Mouse (Mus musculus): ENCODE data around the gene Mmp9. TPM values are rescaled to one million over a fixed set of nuclear protein-coding genes. Genes with fewer than 3 reads are reported as not detected.

Gene Mmp9
- polyA plus RNA-seq, 1 experiment from 2014 or later = 0.47 TPM

DNA sequence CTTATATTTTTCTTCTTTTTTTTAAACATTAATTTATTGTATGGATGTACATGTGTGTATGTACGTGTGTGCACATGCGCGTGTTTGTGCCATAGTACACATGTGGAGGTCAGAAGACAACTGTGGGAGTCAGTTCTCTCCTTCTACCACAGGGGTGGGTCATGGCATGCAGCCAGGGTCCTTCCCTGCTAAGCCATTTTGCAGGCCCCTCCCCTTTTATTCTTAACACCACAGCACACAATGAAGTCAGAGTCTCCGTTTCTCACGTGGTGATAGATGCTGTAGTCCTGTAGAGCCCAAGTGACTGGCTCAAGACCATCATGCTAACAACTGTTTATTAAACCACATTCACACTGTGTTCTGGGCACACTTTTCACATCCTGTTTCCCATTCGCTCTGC lies 45.4 kb downstream of the Mmp9 start:
- H3K27ac ChIP-seq (replicated peaks; ENCODE audit: low read depth, low read length) = no peak overlapping the region
- 85% methylated on average over 6 of the region's 6 CpGs for WGBS
- H3K9me3 ChIP-seq (ENCODE audit: control insufficient read depth, low read length) = no peaks in the 10 kb centered on the region
- H3K27me3 ChIP-seq (ENCODE audit: control insufficient read depth, insufficient read depth, low read length) = no peaks in the 10 kb centered on the region
- no peak overlapping the region for H3K4me2 ChIP-seq (ENCODE audit: low read depth, severe bottlenecking)
- no peaks in the 10 kb centered on the region for H3K4me1 ChIP-seq (ENCODE audit: control insufficient read depth, insufficient read depth, low read length)
- no peaks in the 10 kb centered on the region for H3K36me3 ChIP-seq (ENCODE audit: control insufficient read depth, insufficient read depth, low read length)
- no peak overlapping the region for H3K9ac ChIP-seq (ENCODE audit: low read length)
- no peak overlapping the region for H3K4me3 ChIP-seq (ENCODE audit: low read depth, low read length)
- DNase-seq (ENCODE audit: low spot score) (no peak), ATAC-seq (ENCODE audit: insufficient number of reproducible peaks, low FRiP score, low TSS enrichment, low read depth) (no peak)

DNA sequence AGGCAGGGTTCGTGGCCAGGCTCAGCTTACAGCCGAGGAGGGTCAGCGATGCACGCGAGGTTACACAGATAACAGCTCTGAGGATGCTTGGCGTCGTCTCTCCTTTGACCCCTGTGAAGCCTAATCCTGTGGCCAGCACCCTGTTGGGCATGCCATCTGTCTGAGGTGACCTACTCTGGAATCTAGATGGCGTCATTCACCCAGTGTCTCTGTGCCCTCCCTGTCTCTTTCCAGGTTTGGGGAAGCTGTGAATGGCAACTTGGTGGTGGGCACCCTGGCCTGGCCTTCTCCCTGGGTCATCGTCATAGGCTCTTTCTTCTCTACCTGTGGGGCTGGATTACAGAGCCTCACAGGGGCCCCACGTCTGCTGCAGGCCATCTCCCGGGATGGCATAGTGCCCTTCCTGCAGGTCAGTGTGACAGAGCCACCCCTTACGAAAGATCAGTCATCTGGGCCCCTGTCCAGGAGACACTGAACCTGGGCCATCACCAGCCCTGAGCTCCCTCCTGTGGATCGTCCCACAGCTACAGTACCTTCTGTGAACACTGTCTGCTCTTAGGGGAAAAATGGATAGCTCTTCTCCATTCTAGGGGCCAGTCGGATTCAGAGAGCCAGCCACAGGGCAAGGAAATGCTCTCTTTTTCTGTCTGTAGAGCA lies 45.9 kb downstream of the Mmp9 start:
- Histone ChIP-seq H3K27ac (replicated peaks; ENCODE audit: low read depth, low read length) (no peak overlapping the region), H3K4me2 (ENCODE audit: low read depth, severe bottlenecking) (no peak overlapping the region), H3K27me3 (ENCODE audit: control insufficient read depth, insufficient read depth, low read length) (no peaks in the 10 kb centered on the region), H3K9me3 (ENCODE audit: control insufficient read depth, low read length) (no peaks in the 10 kb centered on the region), H3K9ac (ENCODE audit: low read length) (no peak overlapping the region), H3K4me1 (ENCODE audit: control insufficient read depth, insufficient read depth, low read length) (no peaks in the 10 kb centered on the region), H3K36me3 (ENCODE audit: control insufficient read depth, insufficient read depth, low read length) (no peaks in the 10 kb centered on the region), H3K4me3 (ENCODE audit: low read depth, low read length) (no peak overlapping the region)
- no peak for ATAC-seq (ENCODE audit: insufficient number of reproducible peaks, low FRiP score, low TSS enrichment, low read depth)
- no peak for DNase-seq (ENCODE audit: low spot score)
- WGBS = 72% methylated on average over 14 of the region's 14 CpGs

DNA sequence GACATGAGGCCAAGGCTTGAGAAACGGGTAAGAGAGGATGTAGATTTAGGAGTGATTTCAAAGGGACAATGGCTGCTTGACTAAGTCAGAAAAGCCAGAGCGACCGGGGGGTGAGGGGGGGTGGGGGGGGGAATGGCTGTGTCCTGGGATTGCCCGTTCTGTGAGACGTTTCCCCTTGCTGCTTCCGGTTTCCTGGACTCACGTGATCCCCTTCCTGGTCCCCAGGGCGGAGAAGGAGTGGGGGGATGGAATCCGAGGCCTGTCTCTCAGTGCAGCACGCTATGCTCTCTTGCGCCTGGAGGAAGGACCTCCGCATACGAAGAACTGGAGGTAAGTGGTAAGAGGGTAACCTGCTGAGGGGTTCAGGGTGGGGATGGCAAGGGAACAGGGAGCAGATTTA lies 48.2 kb downstream of the Mmp9 start:
- no peak overlapping the region for H3K9ac ChIP-seq (ENCODE audit: low read length)
- H3K27ac ChIP-seq (replicated peaks; ENCODE audit: low read depth, low read length) = no peak overlapping the region
- no peak overlapping the region for H3K4me2 ChIP-seq (ENCODE audit: low read depth, severe bottlenecking)
- 68% methylated on average over 13 of the region's 13 CpGs for WGBS
- H3K4me3 ChIP-seq (ENCODE audit: low read depth, low read length) = no peak overlapping the region
- no peaks in the 10 kb centered on the region for H3K9me3 ChIP-seq (ENCODE audit: control insufficient read depth, low read length)
- H3K27me3 ChIP-seq (ENCODE audit: control insufficient read depth, insufficient read depth, low read length) = no peaks in the 10 kb centered on the region
- DNase-seq (ENCODE audit: low spot score) (no peak), ATAC-seq (ENCODE audit: insufficient number of reproducible peaks, low FRiP score, low TSS enrichment, low read depth) (no peak)
- H3K36me3 ChIP-seq (ENCODE audit: control insufficient read depth, insufficient read depth, low read length) = no peaks in the 10 kb centered on the region
- no peaks in the 10 kb centered on the region for H3K4me1 ChIP-seq (ENCODE audit: control insufficient read depth, insufficient read depth, low read length)

GRCm38 (mm10) chr2:164991111-164991510 lies 50.5 kb downstream of the Mmp9 start:
- Histone ChIP-seq H3K4me3 (ENCODE audit: low read depth, low read length) (no peak overlapping the region), H3K4me1 (ENCODE audit: control insufficient read depth, insufficient read depth, low read length) (no peaks in the 10 kb centered on the region), H3K27ac (replicated peaks; ENCODE audit: low read depth, low read length) (no peak overlapping the region), H3K4me2 (ENCODE audit: low read depth, severe bottlenecking) (no peak overlapping the region), H3K9me3 (ENCODE audit: control insufficient read depth, low read length) (no peaks in the 10 kb centered on the region), H3K9ac (ENCODE audit: low read length) (no peak overlapping the region), H3K36me3 (ENCODE audit: control insufficient read depth, insufficient read depth, low read length) (no peaks in the 10 kb centered on the region), H3K27me3 (ENCODE audit: control insufficient read depth, insufficient read depth, low read length) (peaks cover 7% of the 10 kb centered on the region; the same call in 1 of the 2 replicates)
- no peak for ATAC-seq (ENCODE audit: insufficient number of reproducible peaks, low FRiP score, low TSS enrichment, low read depth)
- no peak for DNase-seq (ENCODE audit: low spot score)
- 75% methylated on average over 3 of the region's 3 CpGs for WGBS

GRCm38 (mm10) chr2:164991808-164992207 lies 51.2 kb downstream of the Mmp9 start:
- Histone ChIP-seq H3K27ac (replicated peaks; ENCODE audit: low read depth, low read length) (no peak overlapping the region), H3K4me2 (ENCODE audit: low read depth, severe bottlenecking) (no peak overlapping the region), H3K36me3 (ENCODE audit: control insufficient read depth, insufficient read depth, low read length) (no peaks in the 10 kb centered on the region), H3K9ac (ENCODE audit: low read length) (no peak overlapping the region), H3K9me3 (ENCODE audit: control insufficient read depth, low read length) (no peaks in the 10 kb centered on the region), H3K4me3 (ENCODE audit: low read depth, low read length) (no peak overlapping the region), H3K27me3 (ENCODE audit: control insufficient read depth, insufficient read depth, low read length) (peaks cover 13% of the 10 kb centered on the region), H3K4me1 (ENCODE audit: control insufficient read depth, insufficient read depth, low read length) (no peaks in the 10 kb centered on the region)
- WGBS = 44% methylated on average over 10 of the region's 10 CpGs
- DNase-seq (ENCODE audit: low spot score) = no peak
- no peak for ATAC-seq (ENCODE audit: insufficient number of reproducible peaks, low FRiP score, low TSS enrichment, low read depth)

GRCm38 (mm10) chr2:164994156-164994555 lies 53.6 kb downstream of the Mmp9 start:
- H3K4me1 ChIP-seq (ENCODE audit: control insufficient read depth, insufficient read depth, low read length) = peaks cover 15% of the 10 kb centered on the region
- H3K36me3 ChIP-seq (ENCODE audit: control insufficient read depth, insufficient read depth, low read length) = no peaks in the 10 kb centered on the region
- H3K9ac ChIP-seq (ENCODE audit: low read length) = no peak overlapping the region
- no peaks in the 10 kb centered on the region for H3K9me3 ChIP-seq (ENCODE audit: control insufficient read depth, low read length)
- no peak for DNase-seq (ENCODE audit: low spot score)
- ATAC-seq (ENCODE audit: insufficient number of reproducible peaks, low FRiP score, low TSS enrichment, low read depth) = no peak
- H3K27me3 ChIP-seq (ENCODE audit: control insufficient read depth, insufficient read depth, low read length) = peaks cover 34% of the 10 kb centered on the region
- H3K27ac ChIP-seq (replicated peaks; ENCODE audit: low read depth, low read length) = no peak overlapping the region
- WGBS = 86% methylated on average over 11 of the region's 11 CpGs
- H3K4me3 ChIP-seq (ENCODE audit: low read depth, low read length) = no peak overlapping the region
- no peak overlapping the region for H3K4me2 ChIP-seq (ENCODE audit: low read depth, severe bottlenecking)

- peaks cover 39% of the 10 kb centered on the region for H3K27me3 ChIP-seq (ENCODE audit: control insufficient read depth, insufficient read depth, low read length)
- peaks cover 15% of the 10 kb centered on the region for H3K4me1 ChIP-seq (ENCODE audit: control insufficient read depth, insufficient read depth, low read length)
- no peak for ATAC-seq (ENCODE audit: insufficient number of reproducible peaks, low FRiP score, low TSS enrichment, low read depth)
- no peak for DNase-seq (ENCODE audit: low spot score)
- H3K27ac ChIP-seq (replicated peaks; ENCODE audit: low read depth, low read length) = no peak overlapping the region
- H3K9me3 ChIP-seq (ENCODE audit: control insufficient read depth, low read length) = no peaks in the 10 kb centered on the region
- no peak overlapping the region for H3K4me2 ChIP-seq (ENCODE audit: low read depth, severe bottlenecking)
- no peaks in the 10 kb centered on the region for H3K36me3 ChIP-seq (ENCODE audit: control insufficient read depth, insufficient read depth, low read length)
- no peak overlapping the region for H3K9ac ChIP-seq (ENCODE audit: low read length)
- 59% methylated on average over 21 of the region's 21 CpGs for WGBS
- H3K4me3 ChIP-seq (ENCODE audit: low read depth, low read length) = no peak overlapping the region
Measured at GRCm38 (mm10) chr2:164994659-164995428, 54.3 kb downstream of the Mmp9 start.

DNA sequence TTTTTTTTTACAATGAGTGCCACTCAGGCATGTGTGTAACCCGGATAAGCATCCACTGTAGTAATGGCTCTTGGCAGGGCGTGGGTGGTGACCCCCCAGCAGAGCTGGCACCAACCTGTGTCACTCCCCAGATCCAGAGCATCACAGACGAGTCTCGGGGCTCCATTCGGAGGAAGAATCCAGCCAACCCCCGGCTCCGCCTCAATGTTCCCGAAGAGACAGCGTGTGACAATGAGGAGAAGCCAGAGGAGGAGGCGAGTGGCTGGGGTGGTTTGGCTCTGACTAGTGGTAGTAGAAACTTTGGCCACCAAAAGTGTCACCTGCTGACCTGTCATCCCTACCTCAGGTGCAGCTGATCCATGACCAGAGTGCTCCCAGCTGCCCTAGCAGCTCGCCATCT lies 55.4 kb downstream of the Mmp9 start:
- ATAC-seq (ENCODE audit: insufficient number of reproducible peaks, low FRiP score, low TSS enrichment, low read depth) (no peak), DNase-seq (ENCODE audit: low spot score) (no peak)
- Histone ChIP-seq H3K4me3 (ENCODE audit: low read depth, low read length) (no peak overlapping the region), H3K27me3 (ENCODE audit: control insufficient read depth, insufficient read depth, low read length) (peaks cover 39% of the 10 kb centered on the region), H3K9me3 (ENCODE audit: control insufficient read depth, low read length) (no peaks in the 10 kb centered on the region), H3K9ac (ENCODE audit: low read length) (no peak overlapping the region), H3K4me2 (ENCODE audit: low read depth, severe bottlenecking) (no peak overlapping the region), H3K4me1 (ENCODE audit: control insufficient read depth, insufficient read depth, low read length) (peaks cover 15% of the 10 kb centered on the region), H3K36me3 (ENCODE audit: control insufficient read depth, insufficient read depth, low read length) (peaks cover under 1% of the 10 kb centered on the region), H3K27ac (replicated peaks; ENCODE audit: low read depth, low read length) (no peak overlapping the region)
- WGBS = 70% methylated on average over 11 of the region's 11 CpGs

Measured in limb, embryonic 11.5 days (tissue).